Mouse (Mus musculus): ENCODE results near the gene Olfr1312.

DNA sequence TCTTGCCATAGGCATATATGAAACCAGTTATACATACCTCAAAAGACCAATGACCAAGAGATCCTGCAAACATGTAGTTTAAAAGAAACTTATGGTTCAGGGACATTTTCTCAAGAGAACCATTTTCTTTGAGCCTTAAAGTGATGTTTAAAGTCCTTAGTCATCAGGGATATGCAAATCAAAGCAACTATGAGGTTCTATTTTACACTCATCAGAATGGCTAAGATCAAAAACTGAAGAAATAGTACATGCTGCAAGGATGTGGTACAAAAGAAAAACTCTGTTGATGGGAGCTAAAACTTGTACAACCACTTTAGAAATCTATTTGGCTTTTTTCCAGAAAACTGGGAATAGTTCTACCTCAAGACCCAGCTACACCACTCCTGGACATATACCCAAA lies 27.7 kb upstream of the Olfr1312 start, which contains the start of gene Olfr1313:
- TF ChIP-seq CTCF (IDR thresholded peaks at IDR 0.05; ENCODE audit: control insufficient read depth, insufficient read depth, low read length) (no peak), POLR2A (IDR thresholded peaks at IDR 0.05; ENCODE audit: borderline replicate concordance, control insufficient read depth, low read depth, low read length) (no peak)

Data from bone marrow, adult 2 months (tissue).